Mouse (Mus musculus) heart, postnatal 0 days (tissue): ENCODE measurements around the gene Rab5c. TPM values are rescaled to one million over a fixed set of nuclear protein-coding genes. Genes with fewer than 3 reads are reported as not detected.

Experiments
- ATAC-seq: fragments of 200-750 bp; cut with Nextera tagmentation; 2 replicates; pipeline ENCODE4 v1.8.0; 2017; ENCODE audit warnings: low read depth, moderate number of reproducible peaks, moderate library complexity; ENCODE audit not compliant: insufficient read depth
- DNase-seq: peaks from one replicate; pipeline ENCODE4 v3.0.0-alpha.2; 2016; ENCODE audit warnings: low spot score
- H3K27ac ChIP-seq: fragments of 300-500 bp; sonication (generic); 2 replicates; pipeline ENCODE4 v1.5.1; 2014; ENCODE audit warnings: low read depth, mild to moderate bottlenecking
- H3K27me3 ChIP-seq: fragments of 300-500 bp; sonication (generic); 2 replicates; pipeline ENCODE4 v1.6.1; 2014; ENCODE audit warnings: low read length, mixed read lengths; ENCODE audit not compliant: control insufficient read depth, insufficient read depth
- H3K36me3 ChIP-seq: fragments of 300-500 bp; sonication (generic); replicated peaks from 2 replicates; pipeline ENCODE4 v1.6.1; 2014; ENCODE audit warnings: low read length, mixed read lengths; ENCODE audit not compliant: control insufficient read depth, insufficient read depth
- H3K4me1 ChIP-seq: fragments of 300-500 bp; sonication (generic); 2 replicates; pipeline ENCODE4 v1.6.1; 2014; ENCODE audit warnings: antibody characterized with exemption; ENCODE audit not compliant: control insufficient read depth, insufficient read depth
- H3K4me2 ChIP-seq: fragments of 300-500 bp; sonication (generic); 2 replicates; pipeline ENCODE4 v1.6.1; 2014; ENCODE audit warnings: low read depth, mild to moderate bottlenecking, low read length, moderate library complexity
- H3K4me3 ChIP-seq: fragments of 300-500 bp; sonication (generic); 2 replicates; pipeline ENCODE4 v1.5.1; 2014; ENCODE audit warnings: low read depth, low read length
- H3K9ac ChIP-seq: fragments of 300-500 bp; sonication (generic); replicated peaks from 2 replicates; pipeline ENCODE4 v1.6.1; 2014; ENCODE audit warnings: low read depth, low read length, mixed read lengths
- H3K9me3 ChIP-seq: fragments of 300-500 bp; sonication (generic); replicated peaks from 2 replicates; pipeline ENCODE4 v1.6.1; 2016; ENCODE audit warnings: low read length; ENCODE audit not compliant: control insufficient read depth
- CTCF ChIP-seq: IDR thresholded peaks from 2 replicates; pipeline ENCODE4 v1.5.1; 2016; ENCODE audit warnings: antibody characterized with exemption, control low read depth, low read depth
- EP300 ChIP-seq: IDR thresholded peaks from 2 replicates; pipeline ENCODE4 v1.6.1; 2016; ENCODE audit warnings: antibody characterized with exemption, low read depth
- WGBS: fragments of 180-500 bp; shearing (Covaris S2); extraction: QIAGEN DNeasy Blood & Tissue Kit; methylation state at CpG from one replicate; pipeline ENCODE4 v1.1.7; 2014; 5-methylcytosine and 5-hydroxymethylcytosine counted together
- polyA plus RNA-seq: library from polyadenylated mRNA; unstranded; fragments of >200 nt; fragmentation: Nextera tagmentation; extraction: Ambion mirVana; gene quantifications from 2 replicates; pipeline ENCODE4 v1.2.1, GENCODE M21; 2015
- total RNA-seq: library from RNA; depleted of rRNA; stranded (reverse); fragments of >200 nt; gene quantifications from 2 replicates; pipeline ENCODE4 v1.2.3, GENCODE M21; 2014; ENCODE audit warnings: low replicate concordance

Rab5c gene
- total and polyA plus RNA-seq, 2 experiments from 2014 or later = 11.0 to 117 TPM

DNA sequence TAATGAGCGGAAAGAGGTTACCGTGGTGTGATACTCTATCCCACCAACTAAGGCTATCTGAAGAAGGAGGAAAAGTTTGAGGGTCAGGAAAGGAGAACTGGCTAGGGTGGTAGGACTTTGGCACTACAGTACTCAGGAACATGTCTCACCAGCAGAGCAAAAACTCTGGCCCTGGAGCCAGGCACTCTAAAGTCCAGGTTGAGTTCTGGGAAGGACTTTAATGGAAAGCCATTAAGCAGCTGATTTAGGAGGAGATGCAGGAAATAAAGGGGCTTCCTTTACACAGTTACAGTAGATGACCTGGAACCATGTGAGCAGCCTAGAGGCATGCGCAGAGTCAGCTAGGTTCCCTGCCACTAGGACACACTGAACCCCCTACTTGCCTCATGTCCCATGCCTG lies 10.8 kb downstream of the Rab5c start:
- ATAC-seq = no peak
- Histone ChIP-seq H3K27me3 (no peaks in the 10 kb centered on the region), H3K27ac (no peak overlapping the region), H3K9ac (no peak overlapping the region), H3K9me3 (no peaks in the 10 kb centered on the region), H3K4me1 (peaks cover 33% of the 10 kb centered on the region), H3K36me3 (peaks cover 7% of the 10 kb centered on the region; the same call in 1 of the 2 replicates), H3K4me2 (no peak overlapping the region), H3K4me3 (no peak overlapping the region)
- no peak for DNase-seq
- WGBS = 82% methylated on average over 3 of the region's 3 CpGs
- TF ChIP-seq CTCF = no peak
- no peak for TF ChIP-seq EP300

DNA sequence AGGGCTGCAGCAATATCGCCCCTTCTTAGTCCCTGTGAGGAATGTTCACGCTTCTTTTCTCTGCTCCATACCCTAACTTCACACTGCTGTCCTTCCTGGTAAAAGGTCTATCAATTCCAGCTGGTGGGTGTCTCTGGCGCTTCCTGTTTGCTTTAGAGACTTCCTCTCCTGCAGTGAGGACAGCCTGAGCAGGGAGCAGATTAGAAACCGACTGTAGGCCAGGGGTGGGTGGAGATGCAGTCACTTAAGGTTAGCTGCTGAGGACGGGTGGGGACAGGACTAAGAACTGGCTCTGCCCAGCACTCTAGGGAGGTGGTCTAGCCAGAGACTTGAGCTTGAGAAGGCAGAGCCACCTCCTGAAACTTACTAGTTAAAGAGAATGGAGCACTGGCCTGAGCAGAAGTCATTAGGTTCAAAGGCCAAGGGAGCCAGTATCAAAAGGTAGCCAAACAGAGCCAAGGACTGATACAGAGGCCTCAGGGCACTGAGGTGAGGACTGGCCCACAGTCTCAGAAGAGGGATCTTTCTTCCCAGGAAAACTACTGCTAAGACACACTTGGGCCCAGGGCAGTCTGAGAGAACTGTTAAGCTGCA lies 13.0 kb downstream of the Rab5c start:
- peaks cover 55% of the 10 kb centered on the region for H3K4me1 ChIP-seq
- DNase-seq (peak; percentile 54), ATAC-seq (peak; percentile 44; the same call in 1 of the 2 replicates)
- H3K4me2 ChIP-seq = no peak overlapping the region
- H3K27me3 ChIP-seq = no peaks in the 10 kb centered on the region
- H3K36me3 ChIP-seq = peaks cover 7% of the 10 kb centered on the region; the same call in 1 of the 2 replicates
- no peak overlapping the region for H3K9ac ChIP-seq
- no peak overlapping the region for H3K4me3 ChIP-seq
- no peak for TF ChIP-seq EP300
- WGBS = 33% methylated on average over 5 of the region's 5 CpGs
- H3K9me3 ChIP-seq = no peaks in the 10 kb centered on the region
- peak overlapping the region; percentile 73 for H3K27ac ChIP-seq

- Histone ChIP-seq H3K36me3 (peaks cover 19% of the 10 kb centered on the region), H3K4me2 (no peak overlapping the region), H3K4me1 (peaks cover 65% of the 10 kb centered on the region), H3K4me3 (no peak overlapping the region), H3K9me3 (no peaks in the 10 kb centered on the region), H3K27me3 (no peaks in the 10 kb centered on the region), H3K27ac (peak overlapping the region; percentile 60), H3K9ac (no peak overlapping the region)
- no peak for TF ChIP-seq CTCF
- ATAC-seq (no peak; the same call in 1 of the 2 replicates), DNase-seq (no peak)
- WGBS = 35% methylated on average over 2 of the region's 2 CpGs
These were observed 15.5 kb downstream of the Rab5c start for GRCm38 (mm10) chr11:100722493-100723028.

DNA sequence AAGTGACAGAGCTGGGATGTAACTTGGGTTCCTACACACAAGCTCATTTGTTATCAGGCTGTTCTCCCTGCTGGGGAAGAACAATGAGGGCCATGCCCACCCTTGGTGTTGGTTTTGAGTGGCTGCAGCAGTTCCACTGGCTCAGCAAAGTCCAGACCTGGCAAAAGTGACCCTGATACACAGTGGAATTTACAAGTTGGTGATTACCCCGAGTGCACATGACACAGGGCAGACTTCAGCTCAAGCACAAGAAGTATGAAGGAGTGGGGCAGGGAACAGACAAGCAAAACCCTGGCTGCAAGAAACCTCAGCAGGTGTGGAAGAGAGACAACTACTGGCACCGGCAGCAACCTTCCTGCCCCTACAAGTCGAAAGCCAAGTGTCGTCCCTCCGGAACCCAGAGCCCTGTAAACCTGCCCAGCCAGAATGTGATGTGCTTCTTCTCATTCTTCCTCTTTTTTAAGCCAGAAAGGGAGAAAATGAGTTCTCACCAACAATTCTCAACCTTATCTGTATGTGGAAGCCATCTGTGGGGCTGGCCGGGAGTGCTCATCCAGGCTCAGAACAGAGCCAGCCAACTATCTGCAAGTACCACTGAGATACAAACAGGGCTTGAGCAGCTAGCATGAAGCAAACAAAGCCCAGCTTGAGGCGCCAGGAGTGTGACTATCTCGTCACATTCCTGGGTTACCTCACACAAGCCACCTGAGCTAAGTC lies 16.1 kb downstream of the Rab5c start:
- Histone ChIP-seq H3K36me3 (peaks cover 25% of the 10 kb centered on the region), H3K27me3 (no peaks in the 10 kb centered on the region), H3K4me1 (peaks cover 59% of the 10 kb centered on the region), H3K9ac (no peak overlapping the region), H3K4me3 (no peak overlapping the region), H3K27ac (peak overlapping the region; percentile 60), H3K9me3 (no peaks in the 10 kb centered on the region), H3K4me2 (no peak overlapping the region)
- TF ChIP-seq CTCF (no peak), EP300 (no peak)
- ATAC-seq = peak; percentile 54
- WGBS = 25% methylated on average over 8 of the region's 8 CpGs
- peak; percentile 39 for DNase-seq

DNA sequence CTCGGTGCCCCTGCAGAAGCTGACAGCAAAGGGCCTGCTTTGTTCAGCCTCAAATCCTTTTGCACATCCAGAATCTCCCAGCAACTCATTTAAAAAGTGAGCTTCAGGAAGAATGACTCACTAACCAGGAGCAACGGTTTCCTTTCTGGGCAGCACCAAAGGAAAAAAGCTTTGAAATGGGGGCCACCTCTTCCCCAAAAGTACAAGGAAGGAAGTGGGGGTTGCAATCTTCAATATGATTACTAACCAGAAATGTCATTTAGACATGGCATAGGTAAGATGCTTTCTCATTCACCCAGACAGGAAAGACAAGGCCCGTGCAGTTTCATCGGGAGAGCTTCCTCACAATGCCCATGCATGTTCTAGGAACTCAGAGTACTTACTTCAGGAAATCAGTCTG lies 16.8 kb downstream of the Rab5c start:
- ATAC-seq = no peak
- Histone ChIP-seq H3K4me3 (no peak overlapping the region), H3K9ac (peak overlapping the region; percentile 27), H3K4me2 (peak overlapping the region; percentile 10; the same call in 1 of the 2 replicates), H3K9me3 (no peaks in the 10 kb centered on the region), H3K4me1 (peaks cover 59% of the 10 kb centered on the region), H3K27ac (peak overlapping the region; percentile 60), H3K27me3 (no peaks in the 10 kb centered on the region), H3K36me3 (peaks cover 32% of the 10 kb centered on the region)
- no peak for DNase-seq
- 33% methylated on average over 4 of the region's 4 CpGs for WGBS
- TF ChIP-seq CTCF (no peak), EP300 (no peak)
